Mouse (Mus musculus) embryonic facial prominence, embryonic 15.5 days (tissue): ENCODE data around the gene Hfe. TPM values are rescaled to one million over a fixed set of nuclear protein-coding genes. Genes with fewer than 3 reads are reported as not detected.
A peak's percentile ranks its signal among the peaks of the same experiment; 100 is the strongest.
"Not testable (repeated sequence)": the region's sequence is repeated elsewhere in the genome, so short reads cannot be mapped to it uniquely, and the experiment has no call there.

ENCODE experiments used
- ATAC-seq: fragments of 200-750 bp; cut with Nextera tagmentation; 2 replicates; pipeline ENCODE4 v1.8.0; 2017; ENCODE audit warnings: low read depth, moderate TSS enrichment; ENCODE audit not compliant: insufficient number of reproducible peaks, low FRiP score, low TSS enrichment
- H3K27ac ChIP-seq: fragments of 300-500 bp; sonication (generic); replicated peaks from 2 replicates; pipeline ENCODE4 v1.5.1; 2015; ENCODE audit warnings: mild to moderate bottlenecking, inconsistent platforms
- H3K27me3 ChIP-seq: fragments of 300-500 bp; sonication (generic); 2 replicates; pipeline ENCODE4 v1.6.1; 2015; ENCODE audit warnings: inconsistent platforms
- H3K36me3 ChIP-seq: fragments of 300-500 bp; sonication (generic); 2 replicates; pipeline ENCODE4 v1.6.1; 2015; ENCODE audit warnings: mild to moderate bottlenecking, inconsistent platforms
- H3K4me1 ChIP-seq: fragments of 300-500 bp; sonication (generic); 2 replicates; pipeline ENCODE4 v1.6.1; 2015; ENCODE audit warnings: inconsistent platforms
- H3K4me2 ChIP-seq: fragments of 300-500 bp; sonication (generic); replicated peaks from 2 replicates; pipeline ENCODE4 v1.6.1; 2015; ENCODE audit warnings: mild to moderate bottlenecking, inconsistent platforms
- H3K4me3 ChIP-seq: fragments of 300-500 bp; sonication (generic); replicated peaks from 2 replicates; pipeline ENCODE4 v1.5.1; 2015; ENCODE audit warnings: mild to moderate bottlenecking, inconsistent platforms
- H3K9ac ChIP-seq: fragments of 300-500 bp; sonication (generic); 2 replicates; pipeline ENCODE4 v1.6.1; 2015; ENCODE audit warnings: inconsistent platforms
- H3K9me3 ChIP-seq: fragments of 300-500 bp; sonication (generic); replicated peaks from 2 replicates; pipeline ENCODE4 v1.6.1; 2016; ENCODE audit warnings: inconsistent platforms
- WGBS: fragments of 180-500 bp; shearing (Covaris S2); methylation state at CpG from one replicate; pipeline ENCODE4 v1.1.7; 2015; 5-methylcytosine and 5-hydroxymethylcytosine counted together
- microRNA-seq: library from miRNA; unstranded; fragments of <30 nt; microRNA quantifications from one replicate; pipeline ENCODE4, GENCODE M21; 2016; ENCODE audit warnings: borderline number of aligned reads
- polyA plus RNA-seq: library from polyadenylated mRNA; unstranded; fragments of >200 nt; fragmentation: Nextera tagmentation; extraction: Ambion mirVana; gene quantifications from 2 replicates; pipeline ENCODE4 v1.2.1, GENCODE M21; 2015

The Hfe gene
- polyA plus RNA-seq, 1 experiment from 2014 or later: 8.7 TPM

GRCm38 (mm10) chr13:23682947-23683754, 27.5 kb downstream of the Hfe start:
- not testable (repeated sequence) for H3K36me3 ChIP-seq, H3K27me3 ChIP-seq, H3K9me3 ChIP-seq
- peak; percentile 12; the same call in 1 of the 2 replicates for ATAC-seq
- peak overlapping the region; percentile 35; the same call in 1 of the 2 replicates for H3K9ac ChIP-seq
- peak overlapping the region; percentile 94 for H3K27ac ChIP-seq
- H3K4me3 ChIP-seq: peak overlapping the region; percentile 51
- peaks cover 12% of the 10 kb centered on the region for H3K4me1 ChIP-seq
- H3K4me2 ChIP-seq: peak overlapping the region; percentile 50
- 8% methylated on average over 16 of the region's 30 CpGs for WGBS

GRCm38 (mm10) chr13:23682623-23682946, 28.1 kb downstream of the Hfe start:
- Histone ChIP-seq H3K9me3 (no peaks in the 10 kb centered on the region), H3K4me3 (peak overlapping the region; percentile 51), H3K27ac (peak overlapping the region; percentile 94), H3K4me2 (peak overlapping the region; percentile 50), H3K9ac (0 out of 2 replicates have a peak overlapping the region, but pooled peaks have one; percentile 35), H3K27me3 (no peaks in the 10 kb centered on the region), H3K4me1 (peaks cover 12% of the 10 kb centered on the region), H3K36me3 (no peaks in the 10 kb centered on the region)
- no peak for ATAC-seq
- 64% methylated on average over 1 of the region's 1 CpGs for WGBS

GRCm38 (mm10) chr13:23681990-23682582, 28.6 kb downstream of the Hfe start:
- H3K27ac ChIP-seq: no peak overlapping the region
- peaks cover 12% of the 10 kb centered on the region for H3K4me1 ChIP-seq
- no peak overlapping the region for H3K4me2 ChIP-seq
- ATAC-seq: no peak
- no peaks in the 10 kb centered on the region for H3K27me3 ChIP-seq
- no peaks in the 10 kb centered on the region for H3K36me3 ChIP-seq
- 81% methylated on average over 6 of the region's 6 CpGs for WGBS
- no peak overlapping the region for H3K9ac ChIP-seq
- H3K9me3 ChIP-seq: no peaks in the 10 kb centered on the region
- H3K4me3 ChIP-seq: no peak overlapping the region

- ATAC-seq: no peak
These were observed 48.1 kb downstream of the Hfe start for GRCm38 (mm10) chr13:23662536-23662935.

GRCm38 (mm10) chr13:23659636-23660366, 50.9 kb downstream of the Hfe start:
- ATAC-seq: no peak
- H3K4me3 ChIP-seq: no peak overlapping the region
- no peaks in the 10 kb centered on the region for H3K4me1 ChIP-seq
- H3K27me3 ChIP-seq: no peaks in the 10 kb centered on the region
- no peak overlapping the region for H3K9ac ChIP-seq
- no peaks in the 10 kb centered on the region for H3K9me3 ChIP-seq
- H3K36me3 ChIP-seq: no peaks in the 10 kb centered on the region
- WGBS: 67% methylated on average over 6 of the region's 6 CpGs
- no peak overlapping the region for H3K4me2 ChIP-seq
- no peak overlapping the region for H3K27ac ChIP-seq

More at GRCm38 (mm10) chr13:23662536-23662935, 48.1 kb downstream of the Hfe start:
- WGBS: 68% methylated on average over 3 of the region's 3 CpGs
- no peaks in the 10 kb centered on the region for H3K36me3 ChIP-seq
- H3K4me3 ChIP-seq: no peak overlapping the region
- H3K4me1 ChIP-seq: no peaks in the 10 kb centered on the region
- H3K9me3 ChIP-seq: no peaks in the 10 kb centered on the region
- no peak overlapping the region for H3K9ac ChIP-seq
- no peak overlapping the region for H3K4me2 ChIP-seq
- H3K27ac ChIP-seq: no peak overlapping the region
- no peaks in the 10 kb centered on the region for H3K27me3 ChIP-seq

Small RNA genes within 50 kb of the gene (microRNA-seq; reads per million reads assigned to microRNA genes)
- gene Gm44314 (not detected), gene Gm44350 (not detected), gene Gm44484 (not detected)

Other genes starting within 250 kb of the Hfe start
- gene Btn1a1, start 245.0 kb downstream of the Hfe start, polyA plus RNA-seq: 0.04 TPM in 1 of 2 replicates, not detected in the other
- 0.55 and 0.65 TPM in 2 replicates for gene Btn2a2, start 222.0 kb downstream of the Hfe start, polyA plus RNA-seq
- gene Hist1h4h, start 179.8 kb downstream of the Hfe start, polyA plus RNA-seq: 6.1 and 7.1 TPM in 2 replicates
- gene Hist1h2af, start 176.9 kb downstream of the Hfe start, polyA plus RNA-seq: 2.7 and 3.4 TPM in 2 replicates
- gene Hist1h3g, start 175.4 kb downstream of the Hfe start, polyA plus RNA-seq: 3.2 and 5.3 TPM in 2 replicates
- 1.0 and 1.1 TPM in 2 replicates for gene Hist1h2bh, start 167.5 kb downstream of the Hfe start, polyA plus RNA-seq
- gene Hist1h3f, start 166.8 kb downstream of the Hfe start, polyA plus RNA-seq: 0.25 and 0.37 TPM in 2 replicates
- 1.1 and 1.7 TPM in 2 replicates for gene Hist1h4f, start 159.2 kb downstream of the Hfe start, polyA plus RNA-seq
- 0.44 and 0.55 TPM in 2 replicates for gene Hist1h1d, start 157.6 kb downstream of the Hfe start, polyA plus RNA-seq
- 3.7 and 4.4 TPM in 2 replicates for gene Hist1h3e, start 148.5 kb downstream of the Hfe start, polyA plus RNA-seq
- 53.3 and 77.8 TPM in 2 replicates for gene Hist1h2ae, start 139.6 kb downstream of the Hfe start, polyA plus RNA-seq
- gene Hist1h2bg, start 139.5 kb downstream of the Hfe start, polyA plus RNA-seq: 6.5 and 8.3 TPM in 2 replicates
- 2.8 and 3.7 TPM in 2 replicates for gene Hist1h2bf, start 136.7 kb downstream of the Hfe start, polyA plus RNA-seq
- gene Hist1h2ad, start 136.5 kb downstream of the Hfe start, polyA plus RNA-seq: 1.8 and 3.9 TPM in 2 replicates
- 5.0 and 6.0 TPM in 2 replicates for gene Hist1h3d, start 135.1 kb downstream of the Hfe start, polyA plus RNA-seq
- 86.2 and 107 TPM in 2 replicates for gene Hist1h4d, start 129.3 kb downstream of the Hfe start, polyA plus RNA-seq
- 2.7 and 3.6 TPM in 2 replicates for gene Hist1h2be, start 89.7 kb downstream of the Hfe start, polyA plus RNA-seq
- gene Hist1h1e, start 88.3 kb downstream of the Hfe start, polyA plus RNA-seq: 14.7 and 20.7 TPM in 2 replicates
- 1.1 and 1.3 TPM in 2 replicates for gene Hist1h2ac, start 26.9 kb downstream of the Hfe start, polyA plus RNA-seq
- 63.3 and 66.8 TPM in 2 replicates for gene Hist1h2bc, start 26.7 kb downstream of the Hfe start, polyA plus RNA-seq
- not detected in 2 replicates for gene Hist1h1t, start 15.0 kb downstream of the Hfe start, polyA plus RNA-seq
- gene Hist1h4c, start 12.4 kb downstream of the Hfe start, polyA plus RNA-seq: 4.2 and 5.3 TPM in 2 replicates
- 36.4 TPM in 2 replicates for gene Hist1h1c, start 28.0 kb upstream of the Hfe start, polyA plus RNA-seq
- gene Hist1h3c, start 34.7 kb upstream of the Hfe start, polyA plus RNA-seq: 3.5 and 4.8 TPM in 2 replicates
- 2.0 and 2.1 TPM in 2 replicates for gene Hist1h2bb, start 35.9 kb upstream of the Hfe start, polyA plus RNA-seq
- 23.1 and 38.3 TPM in 2 replicates for gene Hist1h2ab, start 40.3 kb upstream of the Hfe start, polyA plus RNA-seq
- gene Hist1h3b, start 41.4 kb upstream of the Hfe start, polyA plus RNA-seq: 8.4 and 9.7 TPM in 2 replicates
- gene Hist1h4b, start 46.2 kb upstream of the Hfe start, polyA plus RNA-seq: 2.6 and 3.0 TPM in 2 replicates
- gene Hist1h4a, start 50.4 kb upstream of the Hfe start, polyA plus RNA-seq: 0.39 and 0.42 TPM in 2 replicates
- gene Hist1h3a, start 51.5 kb upstream of the Hfe start, polyA plus RNA-seq: 2.3 and 3.5 TPM in 2 replicates
- gene Hist1h1a, start 52.8 kb upstream of the Hfe start, polyA plus RNA-seq: 1.8 and 1.9 TPM in 2 replicates
- not detected in 2 replicates for gene Trim38, start 59.1 kb upstream of the Hfe start, polyA plus RNA-seq
- gene Slc17a2, start 96.1 kb upstream of the Hfe start, polyA plus RNA-seq: not detected in 2 replicates
- not detected in 2 replicates for gene Slc17a3, start 128.6 kb upstream of the Hfe start, polyA plus RNA-seq
- gene Slc17a1, start 156.9 kb upstream of the Hfe start, polyA plus RNA-seq: not detected in 2 replicates
- gene Slc17a4, start 204.2 kb upstream of the Hfe start, polyA plus RNA-seq: not detected in 2 replicates
- gene Hist1h2ba, start 223.3 kb upstream of the Hfe start, polyA plus RNA-seq: not detected in 2 replicates
- gene Hist1h2aa, start 223.6 kb upstream of the Hfe start, polyA plus RNA-seq: not detected in 2 replicates